Mouse (Mus musculus) CH12.LX (cell line): Measurements from ENCODE around the gene Fam53a. TPM values are rescaled to one million over a fixed set of nuclear protein-coding genes. Genes with fewer than 3 reads are reported as not detected.

Experiments
- DNase-seq: peaks from one replicate; pipeline ENCODE4 v3.0.0-alpha.2; 2013; ENCODE audit errors: extremely low read depth
- H3K27ac ChIP-seq: 2 replicates; pipeline ENCODE4 v1.5.1; 2012; ENCODE audit warnings: low read depth, mild to moderate bottlenecking, control low read depth, moderate library complexity; ENCODE audit not compliant: insufficient read depth
- H3K27me3 ChIP-seq: replicated peaks from 2 replicates; pipeline ENCODE3; 2012; ENCODE audit warnings: inconsistent platforms
- H3K36me3 ChIP-seq, 2 experiments: replicated peaks in 1 of 2; 2 replicates each; pipeline versions ENCODE3 to v1.6.1; 2012; ENCODE audit warnings: inconsistent platforms in 1 of 2, low read length in 1 of 2, mild to moderate bottlenecking in 1 of 2, mixed read lengths in 1 of 2, moderate library complexity in 1 of 2; ENCODE audit not compliant: control insufficient read depth in 1 of 2, insufficient read depth in 1 of 2
- H3K4me1 ChIP-seq, 2 experiments: 2 replicates each; pipeline ENCODE4 v1.6.1; 2012; ENCODE audit warnings: inconsistent platforms in 1 of 2, moderate library complexity in 1 of 2; ENCODE audit not compliant: insufficient read depth in 2 of 2, control insufficient read depth in 1 of 2
- H3K4me2 ChIP-seq: 2 replicates; pipeline ENCODE4 v1.6.1; 2012; ENCODE audit warnings: low read depth, mild to moderate bottlenecking, control low read depth; ENCODE audit not compliant: poor library complexity, insufficient read depth, severe bottlenecking
- H3K4me3 ChIP-seq, 3 experiments: fragments of 150-350 bp in 1 of 3; sonication (generic) in 1 of 3; replicated peaks in 1 of 3; 2 replicates each; pipeline versions ENCODE3 to v1.5.1; 2011 to 2012; ENCODE audit warnings: low read depth in 2 of 3, low read length in 2 of 3, mild to moderate bottlenecking in 2 of 3, moderate library complexity in 2 of 3, control low read depth in 1 of 3, improper control_type of control experiment in 1 of 3, inconsistent platforms in 1 of 3, mixed read lengths in 1 of 3; ENCODE audit not compliant: poor library complexity in 1 of 3
- H3K79me2 ChIP-seq: replicated peaks from 2 replicates; pipeline ENCODE4 v1.6.1; 2012; ENCODE audit warnings: mild to moderate bottlenecking, moderate library complexity; ENCODE audit not compliant: control insufficient read depth, poor library complexity, insufficient read depth, severe bottlenecking; ENCODE audit errors: extremely low read depth
- H3K9ac ChIP-seq: 2 replicates; pipeline ENCODE4 v1.6.1; 2012; ENCODE audit warnings: low read depth, mild to moderate bottlenecking, control low read depth, moderate library complexity; ENCODE audit not compliant: insufficient read depth
- H3K9me3 ChIP-seq: replicated peaks from 2 replicates; pipeline ENCODE3; 2012; ENCODE audit warnings: low read length, inconsistent platforms, mixed read lengths
- BHLHE40 ChIP-seq: IDR thresholded peaks from 2 replicates; pipeline ENCODE4 v1.6.1; 2011; ENCODE audit warnings: mild to moderate bottlenecking, low read depth, low read length, improper control_type of control experiment
- CHD1 ChIP-seq: IDR thresholded peaks from 2 replicates; pipeline ENCODE4 v1.6.1; 2012; ENCODE audit warnings: low read depth, low read length, improper control_type of control experiment, inconsistent platforms
- CTCF ChIP-seq, 2 experiments: IDR thresholded peaks in 1 of 2; conservative IDR thresholded peaks in 1 of 2; 2 replicates each; pipeline ENCODE4 v1.5.1; 2011 to 2012; ENCODE audit warnings: low read depth in 2 of 2, low read length in 2 of 2, improper control_type of control experiment in 1 of 2, inconsistent platforms in 1 of 2, mild to moderate bottlenecking in 1 of 2, moderate library complexity in 1 of 2
- ELF1 ChIP-seq: IDR thresholded peaks from 2 replicates; pipeline ENCODE4 v1.6.1; 2014; ENCODE audit warnings: low read depth, mild to moderate bottlenecking, inconsistent platforms, low read length, improper control_type of control experiment
- EP300 ChIP-seq: IDR thresholded peaks from 2 replicates; pipeline ENCODE4 v1.6.1; 2011; ENCODE audit warnings: low read length, improper control_type of control experiment
- GABPA ChIP-seq: IDR thresholded peaks from 2 replicates; pipeline ENCODE4 v1.6.1; 2012; ENCODE audit warnings: low read depth, low read length, improper control_type of control experiment, inconsistent platforms; ENCODE audit not compliant: insufficient replicate concordance
- HCFC1 ChIP-seq: IDR thresholded peaks from 2 replicates; pipeline ENCODE4 v1.6.1; 2012; ENCODE audit warnings: low read depth, mild to moderate bottlenecking, inconsistent platforms, low read length, improper control_type of control experiment
- JUN ChIP-seq: IDR thresholded peaks from 2 replicates; pipeline ENCODE4 v1.6.1; 2011; ENCODE audit warnings: low read depth, mild to moderate bottlenecking, low read length, improper control_type of control experiment, moderate library complexity; ENCODE audit not compliant: insufficient read depth
- JUND ChIP-seq: conservative IDR thresholded peaks from 2 replicates; pipeline ENCODE4 v1.6.1; 2011; ENCODE audit warnings: low read depth, low read length, improper control_type of control experiment
- KAT2A ChIP-seq: IDR thresholded peaks from 2 replicates; pipeline ENCODE4 v1.6.1; 2012; ENCODE audit warnings: low read length, improper control_type of control experiment, inconsistent platforms; ENCODE audit not compliant: insufficient replicate concordance
- MAFK ChIP-seq: IDR thresholded peaks from 2 replicates; pipeline ENCODE4 v1.6.1; 2011; ENCODE audit warnings: low read length, improper control_type of control experiment; ENCODE audit not compliant: insufficient replicate concordance
- MAZ ChIP-seq: IDR thresholded peaks from 2 replicates; pipeline ENCODE4 v1.6.1; 2012; ENCODE audit warnings: low read depth, mild to moderate bottlenecking, inconsistent platforms, low read length, improper control_type of control experiment, moderate library complexity
- MYC ChIP-seq: IDR thresholded peaks from 2 replicates; pipeline ENCODE4 v1.6.1; 2011; ENCODE audit warnings: low read depth, mild to moderate bottlenecking, improper control_type of control experiment, low read length
- NELFE ChIP-seq: IDR thresholded peaks from 2 replicates; pipeline ENCODE4 v1.6.1; 2011; ENCODE audit warnings: low read depth, low read length, improper control_type of control experiment
- PAX5 ChIP-seq: IDR thresholded peaks from 2 replicates; pipeline ENCODE4 v1.6.1; 2012; ENCODE audit warnings: low read length, inconsistent platforms, mixed read lengths
- POLR2A ChIP-seq: IDR thresholded peaks from 2 replicates; pipeline ENCODE4 v1.6.1; 2011; ENCODE audit warnings: low read depth, mild to moderate bottlenecking, improper control_type of control experiment, low read length
- POLR2AphosphoS2 ChIP-seq: IDR thresholded peaks from 2 replicates; pipeline ENCODE4 v1.6.1; 2011; ENCODE audit warnings: low read depth, low read length, improper control_type of control experiment
- RAD21 ChIP-seq: IDR thresholded peaks from 2 replicates; pipeline ENCODE4 v1.6.1; 2011; ENCODE audit warnings: low read depth, mild to moderate bottlenecking, low read length, improper control_type of control experiment, moderate library complexity
- RCOR1 ChIP-seq: conservative IDR thresholded peaks from 2 replicates; pipeline ENCODE4 v1.6.1; 2012; ENCODE audit warnings: low read depth, mild to moderate bottlenecking, inconsistent platforms, low read length, improper control_type of control experiment
- SMC3 ChIP-seq: IDR thresholded peaks from 2 replicates; pipeline ENCODE4 v1.6.1; 2011; ENCODE audit warnings: low read depth, low read length, improper control_type of control experiment
- TCF12 ChIP-seq: IDR thresholded peaks from 2 replicates; pipeline ENCODE4 v1.6.1; 2014; ENCODE audit warnings: low read depth, mild to moderate bottlenecking, inconsistent platforms, low read length, improper control_type of control experiment
- UBTF ChIP-seq: IDR thresholded peaks from 2 replicates; pipeline ENCODE4 v1.6.1; 2012; ENCODE audit warnings: low read depth, mild to moderate bottlenecking, inconsistent platforms, low read length, improper control_type of control experiment, moderate library complexity
- USF1 ChIP-seq: IDR thresholded peaks from 2 replicates; pipeline ENCODE4 v1.6.1; 2014; ENCODE audit warnings: low read depth, mild to moderate bottlenecking, inconsistent platforms, low read length, improper control_type of control experiment
- USF2 ChIP-seq: conservative IDR thresholded peaks from 2 replicates; pipeline ENCODE4 v1.6.1; 2011; ENCODE audit warnings: low read depth, low read length, improper control_type of control experiment
- ZC3H11A ChIP-seq: IDR thresholded peaks from 2 replicates; pipeline ENCODE4 v1.6.1; 2012; ENCODE audit warnings: low read depth, mild to moderate bottlenecking, inconsistent platforms, low read length, improper control_type of control experiment
- ZNF384 ChIP-seq: IDR thresholded peaks from 2 replicates; pipeline ENCODE4 v1.6.1; 2012; ENCODE audit warnings: low read depth, low read length, improper control_type of control experiment, inconsistent platforms
- dilution Hi-C: fragments of 300-500 bp; cut with MboI; formaldehyde crosslinking; loops from 2 replicates; pipeline ENCODE4 v1.14.3; 2020; ENCODE audit warnings: low sequenced_read_pairs; ENCODE audit not compliant: extremely low pct_unique_long_range_greater_than_20kb, extremely low pct_ligation_motif_present
- in situ Hi-C: fragments of 300-500 bp; cut with MboI; formaldehyde crosslinking; loops from 3 replicates; pipeline ENCODE4 v1.14.3; 2019; ENCODE audit warnings: low sequenced_read_pairs, low pct_ligation_motif_present, low pct_unique_long_range_greater_than_20kb, mixed read lengths
- polyA plus RNA-seq: library from polyadenylated mRNA; unstranded; fragments of >175 nt; gene quantifications from 2 replicates; pipeline ENCODE4 v1.2.1, GENCODE M21; 2012; ENCODE audit warnings: low read depth; ENCODE audit not compliant: insufficient read length
- total RNA-seq, 2 experiments: library from RNA; depleted of rRNA; stranded (reverse); fragments of 300-350 nt in 1 of 2; fragments of >200 nt in 1 of 2; gene quantifications; 2 replicates each; pipeline ENCODE4 v1.2.3; 2012 to 2014

Fam53a gene
- total and polyA plus RNA-seq, 3 experiments = 26.6 to 33.4 (median 29.2) TPM

- Histone ChIP-seq H3K4me3 (no peak overlapping the region), H3K9me3 (no peaks in the 10 kb centered on the region), H3K9ac (no peak overlapping the region), H3K27ac (no peak overlapping the region), H3K36me3 (peaks cover 74 to 97% of the 10 kb centered on the region in 2 experiments), H3K4me2 (no peak overlapping the region), H3K79me2 (no peaks in the 10 kb centered on the region), H3K4me1 (peaks cover 0 to 12% of the 10 kb centered on the region in 2 experiments; a peak in 1 of 4 replicates), H3K27me3 (no peaks in the 10 kb centered on the region)
- in situ Hi-C loops = no loop called here
- no peak for DNase-seq
- dilution Hi-C loops = no loop called here
- TF ChIP-seq GABPA (no peak), CHD1 (no peak), USF2 (no peak), NELFE (no peak), UBTF (no peak), CTCF (conservative IDR thresholded peaks at IDR 0.05 in 1 of 2, IDR thresholded peaks at IDR 0.05 in 1 of 2; ENCODE audit: low read depth in 2 of 2, low read length in 2 of 2) (no peak), MYC (no peak), ZC3H11A (no peak), MAFK (no peak), MAZ (no peak), POLR2A (no peak), RCOR1 (no peak), ELF1 (no peak), USF1 (no peak)
Observed at GRCm38 (mm10) chr5:33605314-33605713, 24.1 kb downstream of the Fam53a start.

GRCm38 (mm10) chr5:33593620-33594019, 35.8 kb downstream of the Fam53a start:
- Histone ChIP-seq H3K9ac (no peak overlapping the region), H3K27ac (no peak overlapping the region), H3K4me3 (no peak overlapping the region), H3K36me3 (peaks cover 0 to 9% of the 10 kb centered on the region in 2 experiments), H3K27me3 (no peaks in the 10 kb centered on the region), H3K4me1 (no peaks in the 10 kb centered on the region), H3K4me2 (no peak overlapping the region), H3K79me2 (no peaks in the 10 kb centered on the region), H3K9me3 (no peaks in the 10 kb centered on the region)
- DNase-seq = peak; percentile 22
- in situ Hi-C loops = loop anchor here (25.0 kb wide), 1 partner anchor 331 kb away; the partner anchor contains the start of gene Ctbp1
- TF ChIP-seq EP300 (no peak), BHLHE40 (no peak), PAX5 (no peak), MAFK (no peak), JUN (no peak), CHD1 (no peak), ELF1 (0 out of 2 replicates have a peak, but pooled peaks have one; percentile 12), RAD21 (peak; percentile 21), RCOR1 (no peak), KAT2A (no peak), USF1 (no peak), ZNF384 (no peak), CTCF (conservative IDR thresholded peaks at IDR 0.05 in 1 of 2, IDR thresholded peaks at IDR 0.05 in 1 of 2; ENCODE audit: low read depth in 2 of 2, low read length in 2 of 2) (peak in 1 of 2 experiments; percentile 54; a peak in 3 of 4 replicates), JUND (no peak), HCFC1 (no peak), POLR2AphosphoS2 (no peak), SMC3 (no peak), TCF12 (no peak)
- dilution Hi-C loops = no loop called here
